Mouse (Mus musculus): ENCODE data around the gene Rapgef4.

DNA sequence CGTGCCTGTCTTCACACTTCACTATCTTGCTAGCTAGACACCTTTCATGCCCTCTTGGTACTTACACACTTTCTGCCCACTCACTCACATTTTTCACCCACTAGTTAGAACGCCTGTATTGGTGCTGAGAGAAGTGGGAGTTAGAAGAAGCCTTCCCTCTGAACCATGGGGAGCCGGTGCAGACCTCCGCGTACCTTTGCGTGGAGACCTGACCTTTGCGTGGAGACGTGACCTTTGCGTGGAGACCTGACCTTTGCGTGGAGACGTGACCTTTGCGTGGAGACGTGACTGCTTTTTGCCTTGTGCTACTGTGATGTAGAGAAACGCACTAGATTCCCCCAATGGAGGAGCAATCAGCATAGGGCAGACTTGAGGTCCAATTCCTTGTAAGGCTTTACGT is 39.7 kb downstream of the Rapgef4 start:
- TF ChIP-seq POLR2A (IDR thresholded peaks at IDR 0.05; ENCODE audit: borderline replicate concordance, extremely low read depth, low read depth, low read length) (no peak), CTCF (IDR thresholded peaks at IDR 0.05; ENCODE audit: insufficient read depth, low read length) (no peak)
